Mouse (Mus musculus): ENCODE results near the gene Dnajc13.

Dnajc13 gene

GRCm38 (mm10) chr9:104182328-104182727 lies 80.4 kb downstream of the Dnajc13 start:
- no peak for DNase-seq (ENCODE audit: low spot score)

DNA sequence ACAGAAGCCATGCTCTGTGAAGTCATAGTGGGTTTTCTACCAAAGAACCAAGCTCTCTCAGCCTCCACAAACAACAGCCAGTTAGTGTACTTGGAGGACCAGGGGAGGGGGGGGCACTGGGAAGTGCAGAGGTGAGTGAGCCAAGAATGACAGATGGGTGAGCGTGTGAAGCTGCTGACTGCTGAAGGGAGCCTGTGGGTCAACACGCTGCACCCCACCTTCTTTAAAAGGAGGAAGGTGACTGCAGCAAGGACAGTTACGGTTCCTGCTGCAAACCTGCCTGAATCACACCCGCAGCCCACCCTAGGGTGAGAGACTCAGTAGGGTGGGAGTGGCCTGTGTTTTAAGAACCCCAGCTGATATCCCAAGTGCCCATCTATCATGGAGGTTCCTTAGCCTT lies 81.1 kb downstream of the Dnajc13 start:
- no peak for DNase-seq (ENCODE audit: low spot score)

- DNase-seq (ENCODE audit: low spot score): no peak
Measured at GRCm38 (mm10) chr9:104180046-104180445, 82.7 kb downstream of the Dnajc13 start.

DNA sequence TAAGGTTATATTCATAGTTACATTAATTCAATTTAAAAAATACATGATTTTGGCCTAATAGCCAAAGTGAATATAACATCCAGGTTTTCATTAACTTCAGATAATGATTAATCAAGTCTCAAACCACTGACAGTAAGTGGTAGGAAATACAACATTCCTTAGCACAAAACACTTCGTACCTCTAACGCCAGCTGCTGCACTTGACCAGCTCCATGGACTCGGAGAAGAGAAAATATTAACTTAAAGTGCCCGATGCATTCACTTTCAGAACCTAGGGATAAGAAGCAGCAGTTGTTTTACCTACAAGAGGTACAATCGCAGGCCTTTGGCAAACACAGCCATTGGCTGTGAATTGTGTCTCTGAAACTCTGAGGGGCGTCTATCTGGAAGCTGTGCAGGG lies 90.4 kb downstream of the Dnajc13 start:
- no peak for DNase-seq (ENCODE audit: low spot score)

GRCm38 (mm10) chr9:104171651-104172050 lies 91.1 kb downstream of the Dnajc13 start:
- DNase-seq (ENCODE audit: low spot score): no peak

DNA sequence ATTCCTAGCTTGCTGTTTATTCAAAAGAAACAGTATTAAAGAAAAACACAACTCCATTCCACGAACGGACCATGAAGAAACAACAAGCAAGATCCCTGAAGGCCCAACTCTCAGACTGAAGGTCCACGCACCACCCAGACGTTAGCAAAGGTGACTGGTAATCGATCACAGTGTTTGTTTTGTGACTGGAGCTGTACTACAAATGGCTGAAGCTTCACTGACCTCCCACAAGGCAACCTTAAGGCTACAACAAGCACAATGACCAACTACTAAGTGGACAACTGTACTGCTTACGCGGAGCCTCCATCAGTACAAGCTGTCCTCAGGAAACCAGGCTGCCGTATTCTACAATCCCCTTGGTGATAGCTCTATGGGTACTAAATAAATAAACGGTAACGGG lies 92.7 kb downstream of the Dnajc13 start:
- DNase-seq (ENCODE audit: low spot score): no peak

DNA sequence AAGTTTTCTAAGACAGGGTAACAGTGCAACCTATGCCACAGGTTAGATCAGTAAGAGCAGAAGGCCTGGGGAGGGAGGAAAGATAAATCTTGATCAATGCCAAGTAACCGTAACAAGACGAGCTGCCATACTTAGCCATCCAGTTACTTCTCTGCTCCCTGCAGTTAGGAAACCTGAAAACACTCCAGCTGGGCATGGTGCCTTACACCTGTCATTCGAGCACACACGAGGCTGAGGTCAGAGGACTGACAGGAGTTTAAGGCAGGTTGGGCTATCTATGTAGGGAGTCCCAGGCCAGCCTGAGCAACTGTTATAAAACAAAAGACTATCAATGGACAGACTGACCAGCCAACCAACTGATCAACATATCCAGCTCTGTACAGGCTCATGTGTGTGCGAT lies 96.8 kb downstream of the Dnajc13 start:
- DNase-seq (ENCODE audit: low spot score): no peak

GRCm38 (mm10) chr9:104164194-104164593 lies 98.5 kb downstream of the Dnajc13 start:
- no peak for DNase-seq (ENCODE audit: low spot score)

- DNase-seq (ENCODE audit: low spot score): no peak
Measured at GRCm38 (mm10) chr9:104161117-104161516, 101.6 kb downstream of the Dnajc13 start.

- DNase-seq (ENCODE audit: low spot score): no peak
Measured at GRCm38 (mm10) chr9:104157291-104157690, 105.4 kb downstream of the Dnajc13 start.

- no peak for DNase-seq (ENCODE audit: low spot score)
Measured at GRCm38 (mm10) chr9:104156506-104156905, 106.2 kb downstream of the Dnajc13 start.

DNA sequence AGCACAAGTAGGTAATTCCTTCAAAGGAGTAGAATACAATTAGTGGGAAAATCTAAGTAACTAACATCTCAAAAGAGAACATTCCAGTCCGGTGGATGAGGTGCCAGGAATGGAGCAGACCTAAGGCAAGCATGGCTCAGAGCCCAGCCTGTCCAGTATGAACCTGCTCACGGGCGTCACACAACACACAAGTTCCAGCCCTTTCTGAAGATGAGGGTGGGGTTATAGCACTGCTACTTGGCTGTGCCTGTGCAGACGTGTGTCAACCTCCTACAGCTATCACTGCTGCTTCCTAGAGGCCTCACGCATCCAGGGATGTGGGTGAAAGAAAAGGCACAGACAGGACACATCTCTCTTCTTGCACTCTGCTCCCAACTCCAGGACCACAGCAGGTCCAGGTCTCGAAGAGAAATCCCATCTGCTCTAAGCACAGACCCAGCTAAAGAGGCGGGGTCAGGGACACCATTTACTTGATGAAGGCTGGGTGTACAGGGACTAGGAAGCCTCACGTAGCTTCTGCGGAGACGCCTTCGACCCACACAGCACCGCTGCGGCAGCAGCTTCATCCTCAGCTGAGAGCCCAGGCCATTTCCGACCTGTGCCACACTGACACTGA lies 107.5 kb downstream of the Dnajc13 start:
- DNase-seq (ENCODE audit: low spot score): no peak

GRCm38 (mm10) chr9:104152121-104152520 lies 110.6 kb downstream of the Dnajc13 start:
- DNase-seq (ENCODE audit: low spot score): no peak

- no peak for DNase-seq (ENCODE audit: low spot score)
Measured at GRCm38 (mm10) chr9:104148969-104149368, 113.8 kb downstream of the Dnajc13 start.

GRCm38 (mm10) chr9:104146683-104147082 lies 116.0 kb downstream of the Dnajc13 start:
- DNase-seq (ENCODE audit: low spot score): no peak

GRCm38 (mm10) chr9:104144314-104144996 lies 118.3 kb downstream of the Dnajc13 start:
- DNase-seq (ENCODE audit: low spot score): peak; percentile 17

- DNase-seq (ENCODE audit: low spot score): no peak
Measured at GRCm38 (mm10) chr9:104142805-104143204, 119.9 kb downstream of the Dnajc13 start.

GRCm38 (mm10) chr9:104140351-104140750 lies 122.4 kb downstream of the Dnajc13 start:
- DNase-seq (ENCODE audit: low spot score): no peak

GRCm38 (mm10) chr9:104130141-104130755 lies 132.5 kb downstream of the Dnajc13 start:
- no peak for DNase-seq (ENCODE audit: low spot score)

- DNase-seq (ENCODE audit: low spot score): peak; percentile 28
Measured at GRCm38 (mm10) chr9:104128110-104128509, 134.6 kb downstream of the Dnajc13 start.

GRCm38 (mm10) chr9:104126833-104127232 lies 135.9 kb downstream of the Dnajc13 start, which contains the start of gene Ackr4:
TSS of gene Ackr4 (minus strand) at chr9:104126933.
- DNase-seq (ENCODE audit: low spot score): peak; percentile 5

DNA sequence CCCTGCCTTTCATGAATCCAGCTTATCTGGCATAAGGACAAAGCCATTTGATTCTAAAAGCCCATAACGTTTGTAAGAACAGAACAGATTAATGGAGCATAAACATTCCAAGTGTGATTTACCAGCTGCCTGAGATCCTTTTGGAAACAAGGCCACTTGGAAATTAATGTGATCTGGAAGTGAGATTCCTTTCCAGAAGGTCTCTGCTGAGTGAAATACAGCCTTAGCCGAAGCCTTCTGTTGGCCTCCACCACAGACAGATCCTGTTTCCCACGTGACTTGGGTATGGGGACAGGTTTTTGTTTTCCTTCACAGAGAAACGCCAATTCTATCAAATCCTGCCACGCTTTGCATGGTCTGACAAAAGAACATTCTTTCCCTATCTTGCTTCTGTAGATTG lies 139.1 kb downstream of the Dnajc13 start:
- peak; percentile 14 for DNase-seq (ENCODE audit: low spot score)

GRCm38 (mm10) chr9:104123101-104123500 lies 139.6 kb downstream of the Dnajc13 start:
- no peak for DNase-seq (ENCODE audit: low spot score)
